Mouse (Mus musculus) adipocyte (in vitro differentiated cells): ENCODE measurements around the gene Myrf.

ENCODE experiments used
- DNase-seq: peaks from one replicate; pipeline ENCODE4 v3.0.0-alpha.2; 2016; ENCODE audit warnings: low spot score

Gene Myrf

GRCm38 (mm10) chr19:10240654-10241305 is at the start of gene Myrf:
TSS of gene Myrf (minus strand) at chr19:10240748.
- DNase-seq, result no peak

DNA sequence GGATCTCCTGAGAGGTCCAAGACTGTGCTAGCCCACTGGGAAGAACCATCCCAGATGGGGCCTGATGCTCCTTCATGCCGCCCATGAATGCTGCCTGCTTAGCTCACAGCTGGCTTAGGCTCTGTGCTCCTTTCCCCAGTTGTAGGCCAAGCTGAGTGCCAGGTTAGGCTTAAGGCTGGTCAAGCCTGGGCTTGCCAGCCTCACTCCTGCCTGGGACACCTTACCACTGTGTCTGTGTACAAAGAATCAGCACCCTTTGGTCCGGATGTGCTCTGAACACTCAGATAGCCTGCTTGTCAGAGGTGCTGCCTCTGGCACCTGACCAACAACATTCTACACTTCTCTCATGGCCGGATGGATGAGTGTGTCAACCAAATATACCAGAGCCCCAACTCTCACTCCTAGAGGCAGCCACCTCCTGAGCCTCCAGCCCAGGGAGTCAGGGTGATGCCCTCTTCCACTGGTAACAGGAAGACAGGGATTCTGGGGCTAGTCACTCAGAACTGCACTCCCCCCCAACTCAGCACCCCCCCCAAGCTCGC is 49.1 kb upstream of the Myrf start:
- DNase-seq, result peak; percentile 42

DNA sequence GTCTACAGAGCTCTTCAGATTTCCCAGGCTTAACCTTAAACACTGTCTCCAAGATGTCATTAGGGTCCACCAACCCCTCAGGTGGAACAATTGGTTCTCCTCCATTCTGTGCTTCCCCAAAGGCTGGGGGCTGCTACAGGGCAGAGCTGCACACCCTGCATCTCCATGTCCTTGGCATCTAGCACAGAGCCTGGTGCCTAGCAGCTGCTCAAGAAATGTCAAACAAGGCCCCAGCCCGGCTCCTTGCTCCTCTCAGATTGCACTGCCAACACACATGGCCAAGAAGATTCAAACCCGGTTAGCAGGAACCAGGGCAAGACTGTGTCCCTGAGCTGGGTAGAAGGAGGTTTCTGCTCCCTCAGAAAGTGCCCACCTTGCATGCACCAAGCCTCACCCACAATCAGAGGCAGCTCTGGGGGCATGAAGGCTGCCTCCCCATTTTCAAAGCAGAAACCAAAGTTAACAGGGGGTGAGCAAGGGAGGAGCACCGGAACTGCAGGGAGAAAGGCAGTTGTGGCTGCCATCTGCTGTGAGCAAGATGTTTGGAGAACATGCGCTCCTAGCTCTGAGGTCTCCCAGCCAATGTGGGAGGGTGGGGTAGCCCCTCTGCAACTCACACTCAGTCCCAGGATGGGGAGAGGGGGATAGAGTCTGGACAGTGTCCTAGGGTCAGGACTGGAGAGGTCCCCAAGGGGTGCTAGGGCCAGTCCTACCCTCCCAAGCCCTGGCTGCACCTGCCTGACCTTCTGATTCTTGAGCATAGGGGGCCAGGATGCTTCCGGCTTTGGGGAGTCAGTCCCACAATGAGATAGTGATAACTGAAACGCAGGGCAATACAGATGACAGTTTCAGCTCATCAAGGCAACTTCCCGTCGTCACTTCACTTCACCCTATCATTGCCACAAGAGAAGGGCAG is 47.8 kb upstream of the Myrf start:
- no peak for DNase-seq

DNA sequence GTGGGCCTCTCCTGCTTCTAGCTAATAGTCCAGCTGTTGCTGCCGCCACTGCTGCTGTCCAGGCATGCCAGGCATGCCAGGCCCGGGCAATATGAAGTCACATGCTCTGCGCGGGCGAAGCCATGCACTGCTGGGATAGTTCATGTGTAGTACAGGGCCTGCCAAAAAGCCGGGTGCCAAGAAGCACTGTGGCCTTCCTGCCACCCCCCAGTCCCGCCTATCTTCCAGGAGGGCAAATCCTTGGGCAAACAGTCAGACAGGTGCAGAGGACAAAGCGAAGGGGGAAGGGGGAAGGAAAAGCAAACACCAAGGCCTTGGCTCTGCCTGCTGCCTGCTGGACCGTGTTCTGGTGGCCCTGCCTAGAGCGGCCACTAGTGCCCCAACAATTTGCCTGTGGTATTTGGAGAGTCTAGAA is 45.9 kb upstream of the Myrf start:
- no peak for DNase-seq

DNA sequence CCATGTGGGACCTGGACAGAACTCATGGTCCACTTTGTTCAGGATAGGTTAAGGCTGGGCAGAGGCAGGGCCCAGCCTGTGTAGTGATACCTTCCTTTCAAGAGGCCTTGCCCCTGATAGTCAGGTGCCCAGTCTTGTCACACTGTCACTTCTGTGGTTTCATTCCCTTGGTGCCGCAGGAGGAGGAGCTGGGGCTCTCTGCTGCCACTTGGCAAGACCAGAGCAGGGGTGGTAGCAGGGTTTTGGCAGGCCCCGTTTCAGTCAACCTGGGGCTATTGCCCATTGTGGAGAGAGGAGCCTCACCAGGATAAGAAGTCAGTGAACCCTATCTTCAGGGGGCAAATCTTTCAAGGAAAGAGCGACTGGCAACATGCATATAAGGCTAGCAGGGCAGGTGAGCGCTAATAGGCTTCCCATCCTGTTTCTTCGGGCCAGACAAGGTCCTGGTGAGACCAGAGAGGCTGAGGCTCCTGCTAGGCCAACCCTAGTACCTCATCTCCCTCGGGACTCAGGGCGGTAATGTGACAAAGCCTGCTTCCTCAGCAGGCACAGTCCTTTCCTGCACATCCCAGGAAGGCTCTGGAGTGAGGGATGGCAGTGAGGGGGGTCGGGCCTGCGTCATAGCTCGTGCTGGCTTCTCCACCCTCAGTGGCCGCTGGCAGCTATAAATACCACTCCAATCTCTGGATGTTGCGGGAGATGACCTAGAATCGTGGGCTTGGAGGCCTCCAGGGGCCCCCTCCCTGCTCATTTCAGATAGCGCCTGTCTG is 40.4 kb upstream of the Myrf start:
- no peak for DNase-seq

- DNase-seq, result peak; percentile 63
These were observed 39.1 kb upstream of the Myrf start for GRCm38 (mm10) chr19:10279668-10280067.

DNA sequence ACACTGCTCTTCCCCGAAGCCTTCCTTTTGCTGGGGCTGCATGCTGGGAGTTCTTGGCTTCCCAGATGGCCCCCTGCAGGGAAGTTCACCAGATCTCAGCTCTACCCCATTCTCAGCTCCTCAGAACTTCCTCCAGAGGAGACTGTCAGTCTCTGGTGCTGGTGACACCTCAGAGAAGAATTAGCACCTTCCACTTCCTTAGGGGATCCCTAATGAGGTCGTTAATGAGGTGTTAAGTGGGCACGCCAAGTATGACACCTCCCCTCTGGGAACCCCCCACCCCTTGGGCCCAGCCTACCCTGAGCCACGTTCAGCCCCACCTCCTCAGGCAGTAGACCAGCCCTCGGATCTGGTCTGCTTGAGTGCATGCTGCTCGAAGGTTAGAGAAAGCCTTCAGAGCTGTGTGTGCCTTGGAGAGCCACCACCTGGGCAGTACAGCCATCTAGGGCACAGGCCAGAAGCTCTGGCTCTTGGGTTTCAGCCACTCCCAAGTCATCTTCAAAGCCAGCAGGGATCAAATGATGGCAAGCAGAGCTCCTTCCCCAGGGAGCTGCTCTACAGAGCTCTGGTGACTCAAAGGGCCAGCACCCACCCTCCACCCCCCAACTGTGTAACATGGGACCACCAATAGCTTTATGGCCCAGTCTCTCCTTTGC is 38.2 kb upstream of the Myrf start:
- DNase-seq, result peak; percentile 52

DNA sequence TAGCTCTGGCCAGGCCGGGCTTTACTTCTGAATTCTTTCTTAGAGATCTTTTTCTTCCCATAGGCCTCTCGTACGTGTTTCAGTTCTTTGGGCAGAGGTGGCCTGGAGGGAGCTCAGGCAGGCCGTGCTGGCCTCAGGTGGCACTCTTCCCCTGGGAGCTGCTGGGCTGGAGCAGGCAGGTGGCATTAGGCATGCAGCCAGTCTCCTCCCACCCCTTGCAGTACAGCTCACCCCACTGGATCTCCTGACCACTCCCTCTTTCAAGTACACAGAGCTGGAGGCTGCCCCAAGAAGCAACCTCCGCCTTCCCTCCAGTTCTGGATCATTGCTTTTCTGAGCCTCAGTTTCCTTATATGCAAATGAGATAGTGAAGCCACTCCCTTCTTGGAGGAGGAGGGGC is 37.2 kb upstream of the Myrf start:
- DNase-seq, result no peak

- no peak for DNase-seq
These were observed 36.8 kb upstream of the Myrf start for GRCm38 (mm10) chr19:10277331-10277730.

DNA sequence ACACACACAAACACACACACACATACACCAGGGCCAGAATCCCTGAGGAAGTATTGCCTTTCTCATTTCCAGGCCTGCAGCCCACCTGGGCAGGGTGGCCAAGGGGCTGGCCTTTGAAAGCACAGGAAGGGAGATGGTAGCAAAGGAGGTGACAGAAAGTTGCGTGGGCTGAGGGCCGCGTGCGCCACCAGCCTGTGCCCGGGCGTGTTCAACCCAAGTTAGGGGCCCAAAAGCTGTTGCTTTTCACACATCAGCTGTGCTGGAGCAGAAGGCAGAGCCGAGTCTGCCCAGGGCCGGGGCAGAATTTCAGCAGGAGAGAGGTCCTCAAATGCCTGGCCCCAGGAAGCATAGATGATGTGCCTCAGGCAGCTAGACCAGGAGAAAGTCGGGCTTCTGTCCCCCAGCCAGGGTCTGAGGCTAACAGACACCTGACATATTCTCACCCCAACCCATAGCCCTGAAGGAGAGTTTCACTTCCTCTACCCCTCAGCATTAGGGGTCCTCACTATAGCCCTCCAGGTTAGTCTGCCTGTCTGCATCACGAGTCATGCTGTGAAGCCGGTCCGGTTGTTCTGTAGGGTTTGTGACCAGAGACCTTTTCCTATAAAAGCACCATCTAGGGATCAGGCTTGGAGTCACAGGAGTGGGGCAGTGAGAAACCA is 36.1 kb upstream of the Myrf start:
- DNase-seq, result no peak

- no peak for DNase-seq
These were observed 33.5 kb upstream of the Myrf start for GRCm38 (mm10) chr19:10274056-10274455.

DNA sequence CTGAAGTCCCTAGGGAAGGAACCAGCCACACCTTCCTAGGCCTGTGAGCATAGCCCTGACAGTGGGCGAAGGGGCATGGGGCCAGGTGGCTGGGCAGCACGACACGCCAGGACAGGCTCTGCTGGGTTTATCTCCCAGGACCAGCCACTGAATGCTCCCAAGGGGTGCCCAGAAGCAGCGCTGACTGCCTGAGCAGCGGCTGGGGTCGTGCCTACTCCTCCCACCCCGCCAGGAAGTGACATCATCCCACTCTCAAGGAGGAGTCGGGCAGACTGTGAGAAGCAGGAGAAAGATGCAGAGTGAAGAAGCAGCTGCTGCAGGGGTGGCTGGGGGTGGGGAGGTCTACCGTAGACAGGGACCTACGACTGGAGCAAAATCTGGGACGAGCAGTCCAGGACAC is 32.2 kb upstream of the Myrf start:
- peak; percentile 36 for DNase-seq

GRCm38 (mm10) chr19:10271592-10271991 is 31.0 kb upstream of the Myrf start:
- no peak for DNase-seq

DNA sequence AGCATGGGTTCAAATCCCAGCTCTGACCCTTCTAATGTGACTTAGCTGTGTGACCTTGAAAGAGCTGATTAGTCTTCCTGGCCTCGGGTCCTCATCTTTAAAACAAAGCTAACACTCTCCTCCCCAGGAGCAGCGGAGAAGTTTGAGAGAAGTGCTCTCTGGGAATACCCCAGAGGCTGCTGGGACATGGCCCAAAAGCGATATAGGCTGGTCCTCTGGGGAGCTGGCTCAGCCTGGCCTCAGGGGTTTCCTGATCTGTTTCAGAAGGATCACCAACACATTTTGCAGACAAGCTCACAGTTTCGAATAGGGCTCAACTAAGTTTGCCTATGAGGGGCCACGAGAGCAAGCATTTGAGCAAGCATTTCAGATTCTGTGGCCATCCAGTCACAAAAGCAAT is 29.8 kb upstream of the Myrf start:
- no peak for DNase-seq

DNA sequence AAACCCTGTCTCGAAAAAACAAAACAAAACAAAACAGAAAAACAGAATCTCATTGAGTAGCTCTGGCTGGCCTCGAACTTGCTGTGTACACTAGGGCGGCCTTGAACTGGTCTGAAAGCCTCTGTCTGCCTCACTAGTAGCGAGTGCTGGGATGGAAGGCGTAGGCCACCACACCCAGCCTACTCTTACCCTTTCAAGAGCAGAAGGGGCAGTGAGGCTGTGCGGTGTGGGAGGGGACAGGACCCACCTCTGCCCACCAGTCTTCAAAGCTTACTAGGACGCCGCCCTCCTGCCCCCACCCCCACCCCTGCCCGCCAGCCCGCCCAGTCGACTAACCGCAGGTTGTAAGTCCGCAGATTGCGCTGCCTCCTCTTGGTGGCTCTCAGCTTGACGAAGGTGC is 28.3 kb upstream of the Myrf start:
- no peak for DNase-seq

- peak; percentile 25 for DNase-seq
These were observed 27.4 kb upstream of the Myrf start for GRCm38 (mm10) chr19:10267953-10268352.

GRCm38 (mm10) chr19:10267057-10267456 is 26.5 kb upstream of the Myrf start:
- DNase-seq, result no peak

DNA sequence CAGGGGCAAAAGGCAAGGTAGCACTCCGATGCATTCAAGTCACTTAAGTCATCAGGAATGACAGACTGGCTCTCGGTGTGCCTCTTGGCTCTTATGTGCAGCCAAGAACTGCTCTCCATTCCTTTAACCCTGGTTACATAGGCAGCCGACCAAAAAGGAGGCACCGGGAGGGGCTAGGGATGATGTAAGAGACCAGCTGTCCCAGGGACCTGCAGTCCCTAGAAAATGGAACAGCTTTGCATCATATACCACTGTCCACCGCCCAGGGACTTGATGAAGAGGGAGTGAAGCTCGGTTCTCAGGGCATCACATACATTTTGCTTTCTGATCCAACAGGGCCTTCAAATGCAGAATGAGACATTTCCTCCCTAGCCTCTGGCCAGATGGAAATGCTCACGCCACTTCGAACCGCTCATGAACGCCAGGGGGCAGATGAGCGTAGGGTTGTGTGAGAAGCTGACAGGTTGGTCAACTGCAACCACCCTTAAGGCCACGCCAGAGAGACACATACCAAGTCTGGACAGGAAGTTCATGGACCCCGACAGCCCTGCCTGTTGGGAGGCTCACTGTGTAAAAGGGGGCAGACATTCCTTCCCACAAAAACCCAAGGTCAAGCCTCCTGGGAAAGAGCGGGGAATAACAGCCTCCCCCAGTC is 25.8 kb upstream of the Myrf start:
- DNase-seq, result peak; percentile 92

GRCm38 (mm10) chr19:10261369-10261768 is 20.8 kb upstream of the Myrf start:
- DNase-seq, result no peak

GRCm38 (mm10) chr19:10258279-10259011 is 17.9 kb upstream of the Myrf start:
- peak; percentile 85 for DNase-seq
